ENCODE assay signal across 13 mouse cellular contexts in genomic region chr11:11711748-11712147, GRCm38 (mm10). TPM values are rescaled to one million over a fixed set of nuclear protein-coding genes. Genes with fewer than 3 reads are reported as not detected.
DNase-seq lines count a peak whose midpoint lies in the region; ATAC-seq and TF ChIP-seq lines count a peak whose summit lies in the region.
"Had no signal": no experiment of that assay in that cellular context is flagged by ENCODE, and none has a peak within 500 bp of the region (broad histone marks: within the 10 kb centered on the region; RNA-seq: fewer than 3 reads in every experiment).

No protein-coding gene starts in this region.

- no peak overlapping the region for H3K4me2 ChIP-seq in hindbrain, postnatal 0 days (ENCODE audit: low read depth, low read length)
- H3K4me2 ChIP-seq: heart, embryonic 15.5 days; hindbrain, embryonic 12.5 days had no signal

- TF ChIP-seq CTCF in hindbrain, postnatal 0 days (IDR thresholded peaks at IDR 0.05; ENCODE audit: low read depth) = no peak

- peak; percentile 37 for DNase-seq in A20 (ENCODE audit: low read depth, low spot score)
- DNase-seq in CD4-positive helper T cell, adult 2 months (ENCODE audit: low read depth, low spot score) = peak; percentile 83
- DNase-seq in naive thymus-derived CD4-positive, alpha-beta T cell, adult 2 months (ENCODE audit: low read depth) = peak; percentile 72
- DNase-seq in hindbrain, postnatal 0 days (ENCODE audit: low spot score) = no peak
- DNase-seq in left cerebral cortex, postnatal 36 days (ENCODE audit: low spot score in 2 of 2) = no peak
- no peak for DNase-seq in urinary bladder, postnatal 36 days (ENCODE audit: low spot score in 2 of 2)
- no peak for DNase-seq in layer of hippocampus, adult 9-11 months
- DNase-seq: cerebellum, adult 8-10 months; kidney, adult 18-20 months; lung, postnatal 36 days had no signal

- H3K9me3 ChIP-seq in hindbrain, postnatal 0 days (ENCODE audit: low read length) = no peaks in the 10 kb centered on the region
- H3K9me3 ChIP-seq: heart, embryonic 15.5 days; hindbrain, embryonic 12.5 days had no signal

- H3K9ac ChIP-seq in hindbrain, postnatal 0 days (replicated peaks; ENCODE audit: low read length) = no peak overlapping the region
- H3K9ac ChIP-seq: heart, embryonic 15.5 days; hindbrain, embryonic 12.5 days had no signal

- H3K27me3 ChIP-seq in hindbrain, postnatal 0 days (ENCODE audit: insufficient read depth, low read length) = no peaks in the 10 kb centered on the region
- H3K27me3 ChIP-seq: heart, embryonic 15.5 days; hindbrain, embryonic 12.5 days had no signal

- no peak overlapping the region for H3K4me3 ChIP-seq in hindbrain, postnatal 0 days (ENCODE audit: low read length)
- H3K4me3 ChIP-seq: heart, embryonic 15.5 days; hindbrain, embryonic 12.5 days had no signal

- H3K36me3 ChIP-seq in hindbrain, postnatal 0 days (ENCODE audit: insufficient read depth, low read length) = no peaks in the 10 kb centered on the region
- H3K36me3 ChIP-seq: heart, embryonic 15.5 days; hindbrain, embryonic 12.5 days had no signal

- ATAC-seq in hematopoietic stem cell, adult 5-6 weeks (replicated peaks in 1 of 2; ENCODE audit: insufficient read depth in 1 of 2, low FRiP score in 2 of 2, low TSS enrichment in 1 of 2, low read depth in 1 of 2, poor library complexity in 2 of 2, severe bottlenecking in 2 of 2) = peak; percentile 77 to 83
- no peak for ATAC-seq in hindbrain, postnatal 0 days

- H3K27ac ChIP-seq in hindbrain, postnatal 0 days = no peak overlapping the region
- H3K27ac ChIP-seq: heart, embryonic 15.5 days; hindbrain, embryonic 12.5 days had no signal

- H3K4me1 ChIP-seq in hindbrain, postnatal 0 days (ENCODE audit: insufficient read depth, low read length) = no peaks in the 10 kb centered on the region
- H3K4me1 ChIP-seq: heart, embryonic 15.5 days; hindbrain, embryonic 12.5 days had no signal

- intact Hi-C loops in left cerebral cortex, postnatal 36 days (cut with DNase I) = no loop called here

- WGBS in hindbrain, postnatal 0 days = 81% methylated on average over 7 of the region's 7 CpGs

RNA-seq across cellular contexts. Expression of gene Ikzf1, which starts 26.9 kb away (rescaled TPM):
- total RNA-seq in hematopoietic stem cell, adult 5-6 weeks (2017) = 100 and 110 TPM in 2 replicates
- 4.0 and 4.6 TPM in 2 replicates for total RNA-seq in hindbrain, postnatal 0 days (2014; rRNA removed)
- 0.78 and 0.91 TPM in 2 replicates for polyA plus RNA-seq in hindbrain, postnatal 0 days (2015; fragmentation: Nextera tagmentation; extraction: Ambion mirVana)
- total RNA-seq in left cerebral cortex, postnatal 36 days (2021) = 1 to 10 TPM; 2.7 to 3.7 TPM

Comparison
In these comparisons a context has a peak if more than half of its experiments do, and no peak if none do; other contexts are left out.
1. DNase-seq: peak in A20 (single experiment), CD4-positive helper T cell, adult 2 months (single experiment) and naive thymus-derived CD4-positive, alpha-beta T cell, adult 2 months (single experiment); none in hindbrain, postnatal 0 days (single experiment), left cerebral cortex, postnatal 36 days (0 of 2), urinary bladder, postnatal 36 days (0 of 2) and layer of hippocampus, adult 9-11 months (single experiment).
2. RNA of gene Ikzf1, which starts 26.9 kb away (total RNA-seq): 100 to 110 TPM in hematopoietic stem cell, adult 5-6 weeks; 4.0 to 4.6 TPM in hindbrain, postnatal 0 days and 2.7 to 3.7 TPM in left cerebral cortex, postnatal 36 days; every median in the first group is over 10 times any median in the second.